Mouse (Mus musculus): ENCODE results near the gene Tecpr1. TPM values are rescaled to one million over a fixed set of nuclear protein-coding genes. Genes with fewer than 3 reads are reported as not detected.

The Tecpr1 gene
- polyA plus RNA-seq (2015; fragmentation: Nextera tagmentation; extraction: Ambion mirVana): 43.0 and 47.4 TPM in 2 replicates

- ATAC-seq (ENCODE audit: low FRiP score, low read depth): peak; percentile 98
- H3K9ac ChIP-seq: peak within 1 kb of the TSS; percentile 89
- no peaks in the 10 kb centered on the region for H3K9me3 ChIP-seq
- WGBS: under 1% methylated on average over 37 of the region's 37 CpGs
- peak within 1 kb of the TSS; percentile 74 for H3K4me2 ChIP-seq
- H3K27ac ChIP-seq (replicated peaks): peak within 1 kb of the TSS; percentile 85
- H3K36me3 ChIP-seq: 0 out of 2 replicates have a peak, but pooled peaks cover 4% of the 10 kb centered on the region
- no peaks in the 10 kb centered on the region for H3K27me3 ChIP-seq
- peak within 1 kb of the TSS; percentile 84 for H3K4me3 ChIP-seq
- peaks cover 39% of the 10 kb centered on the region for H3K4me1 ChIP-seq (replicated peaks)
These were observed at the start of gene Tecpr1 for GRCm38 (mm10) chr5:144223503-144223862. Tecpr1 (minus strand) TSS chr5:144223615.

- H3K27me3 ChIP-seq: no peaks in the 10 kb centered on the region
- no peak overlapping the region for H3K4me2 ChIP-seq
- no peak overlapping the region for H3K27ac ChIP-seq (replicated peaks)
- no peak overlapping the region for H3K4me3 ChIP-seq
- WGBS: 82% methylated on average over 5 of the region's 5 CpGs
- H3K9me3 ChIP-seq: no peaks in the 10 kb centered on the region
- 0 out of 2 replicates have a peak, but pooled peaks cover 4% of the 10 kb centered on the region for H3K4me1 ChIP-seq (replicated peaks)
- no peak overlapping the region for H3K9ac ChIP-seq
- no peak for ATAC-seq (ENCODE audit: low FRiP score, low read depth)
- no peaks in the 10 kb centered on the region for H3K36me3 ChIP-seq
These were observed 48.4 kb upstream of the Tecpr1 start for GRCm38 (mm10) chr5:144271772-144272171.

- no peak overlapping the region for H3K4me3 ChIP-seq
- no peaks in the 10 kb centered on the region for H3K36me3 ChIP-seq
- no peaks in the 10 kb centered on the region for H3K9me3 ChIP-seq
- H3K9ac ChIP-seq: no peak overlapping the region
- H3K4me2 ChIP-seq: no peak overlapping the region
- no peak overlapping the region for H3K27ac ChIP-seq (replicated peaks)
- H3K4me1 ChIP-seq (replicated peaks): 0 out of 2 replicates have a peak, but pooled peaks cover 4% of the 10 kb centered on the region
- WGBS: 75% methylated on average over 3 of the region's 3 CpGs
- no peaks in the 10 kb centered on the region for H3K27me3 ChIP-seq
- no peak for ATAC-seq (ENCODE audit: low FRiP score, low read depth)
These were observed 47.7 kb upstream of the Tecpr1 start for GRCm38 (mm10) chr5:144271118-144271517.

- Histone ChIP-seq H3K27me3 (no peaks in the 10 kb centered on the region), H3K27ac (replicated peaks) (no peak overlapping the region), H3K4me1 (replicated peaks) (0 out of 2 replicates have a peak, but pooled peaks cover 4% of the 10 kb centered on the region), H3K36me3 (no peaks in the 10 kb centered on the region), H3K9me3 (no peaks in the 10 kb centered on the region), H3K4me3 (no peak overlapping the region), H3K4me2 (no peak overlapping the region), H3K9ac (no peak overlapping the region)
- WGBS: 94% methylated on average over 8 of the region's 8 CpGs
- no peak for ATAC-seq (ENCODE audit: low FRiP score, low read depth)
These were observed 47.0 kb upstream of the Tecpr1 start for GRCm38 (mm10) chr5:144270420-144270819.

- Histone ChIP-seq H3K9me3 (no peaks in the 10 kb centered on the region), H3K4me3 (no peak overlapping the region), H3K27ac (replicated peaks) (no peak overlapping the region), H3K4me2 (no peak overlapping the region), H3K4me1 (replicated peaks) (0 out of 2 replicates have a peak, but pooled peaks cover 3% of the 10 kb centered on the region), H3K36me3 (peaks cover 3% of the 10 kb centered on the region; the same call in 1 of the 2 replicates), H3K27me3 (no peaks in the 10 kb centered on the region), H3K9ac (no peak overlapping the region)
- 94% methylated on average over 7 of the region's 7 CpGs for WGBS
- ATAC-seq (ENCODE audit: low FRiP score, low read depth): no peak; the same call in 1 of the 2 replicates
These were observed 46.5 kb upstream of the Tecpr1 start for GRCm38 (mm10) chr5:144269926-144270325.

- 0 out of 2 replicates have a peak, but pooled peaks cover 3% of the 10 kb centered on the region for H3K4me1 ChIP-seq (replicated peaks)
- H3K27ac ChIP-seq (replicated peaks): no peak overlapping the region
- no peaks in the 10 kb centered on the region for H3K9me3 ChIP-seq
- no peaks in the 10 kb centered on the region for H3K27me3 ChIP-seq
- no peak overlapping the region for H3K9ac ChIP-seq
- no peak for ATAC-seq (ENCODE audit: low FRiP score, low read depth)
- no peak overlapping the region for H3K4me3 ChIP-seq
- no peak overlapping the region for H3K4me2 ChIP-seq
- WGBS: 73% methylated on average over 8 of the region's 8 CpGs
- peaks cover 10% of the 10 kb centered on the region for H3K36me3 ChIP-seq
These were observed 44.3 kb upstream of the Tecpr1 start for GRCm38 (mm10) chr5:144267535-144268241.

- no peak for ATAC-seq (ENCODE audit: low FRiP score, low read depth)
- no peaks in the 10 kb centered on the region for H3K9me3 ChIP-seq
- peaks cover 19% of the 10 kb centered on the region for H3K4me1 ChIP-seq (replicated peaks)
- peaks cover 10% of the 10 kb centered on the region for H3K36me3 ChIP-seq
- H3K27ac ChIP-seq (replicated peaks): no peak overlapping the region
- 91% methylated on average over 13 of the region's 13 CpGs for WGBS
- no peak overlapping the region for H3K4me3 ChIP-seq
- H3K9ac ChIP-seq: no peak overlapping the region
- H3K4me2 ChIP-seq: no peak overlapping the region
- no peaks in the 10 kb centered on the region for H3K27me3 ChIP-seq
These were observed 40.1 kb upstream of the Tecpr1 start for GRCm38 (mm10) chr5:144263496-144263895.

- no peak for ATAC-seq (ENCODE audit: low FRiP score, low read depth)
- WGBS: 75% methylated on average over 9 of the region's 9 CpGs
- H3K4me1 ChIP-seq (replicated peaks): peaks cover 23% of the 10 kb centered on the region
These were observed 39.7 kb upstream of the Tecpr1 start for GRCm38 (mm10) chr5:144263082-144263481.

GRCm38 (mm10) chr5:144261829-144262228 is 38.4 kb upstream of the Tecpr1 start:
- Histone ChIP-seq H3K9ac (no peak overlapping the region), H3K27ac (replicated peaks) (no peak overlapping the region)
- WGBS: 90% methylated on average over 5 of the region's 5 CpGs

More at GRCm38 (mm10) chr5:144263082-144263481, 39.7 kb upstream of the Tecpr1 start:
- Histone ChIP-seq H3K27me3 (no peaks in the 10 kb centered on the region), H3K9ac (no peak overlapping the region), H3K4me2 (no peak overlapping the region), H3K36me3 (peaks cover 10% of the 10 kb centered on the region), H3K27ac (replicated peaks) (no peak overlapping the region), H3K4me3 (no peak overlapping the region), H3K9me3 (no peaks in the 10 kb centered on the region)

GRCm38 (mm10) chr5:144261309-144261708 is 37.9 kb upstream of the Tecpr1 start:
- H3K27me3 ChIP-seq: no peaks in the 10 kb centered on the region
- no peak for ATAC-seq (ENCODE audit: low FRiP score, low read depth)
- peaks cover 10% of the 10 kb centered on the region for H3K36me3 ChIP-seq
- H3K4me1 ChIP-seq (replicated peaks): peaks cover 41% of the 10 kb centered on the region
- no peak overlapping the region for H3K27ac ChIP-seq (replicated peaks)
- H3K4me2 ChIP-seq: no peak overlapping the region
- H3K9me3 ChIP-seq: no peaks in the 10 kb centered on the region
- H3K9ac ChIP-seq: no peak overlapping the region
- 89% methylated on average over 9 of the region's 9 CpGs for WGBS
- H3K4me3 ChIP-seq: no peak overlapping the region

More at GRCm38 (mm10) chr5:144261829-144262228, 38.4 kb upstream of the Tecpr1 start:
- Histone ChIP-seq H3K36me3 (peaks cover 10% of the 10 kb centered on the region), H3K4me3 (no peak overlapping the region), H3K4me1 (replicated peaks) (peaks cover 35% of the 10 kb centered on the region), H3K4me2 (no peak overlapping the region), H3K27me3 (no peaks in the 10 kb centered on the region), H3K9me3 (no peaks in the 10 kb centered on the region)
- ATAC-seq (ENCODE audit: low FRiP score, low read depth): no peak

- Histone ChIP-seq H3K27ac (replicated peaks) (no peak overlapping the region), H3K36me3 (peaks cover 10% of the 10 kb centered on the region), H3K9me3 (no peaks in the 10 kb centered on the region), H3K4me1 (replicated peaks) (peaks cover 43% of the 10 kb centered on the region), H3K4me3 (no peak overlapping the region), H3K27me3 (no peaks in the 10 kb centered on the region), H3K4me2 (no peak overlapping the region), H3K9ac (no peak overlapping the region)
- WGBS: 85% methylated on average over 8 of the region's 8 CpGs
- no peak for ATAC-seq (ENCODE audit: low FRiP score, low read depth)
These were observed 37.0 kb upstream of the Tecpr1 start for GRCm38 (mm10) chr5:144260464-144260863.

- 0 out of 2 replicates have a peak overlapping the region, but pooled peaks have one; percentile 19 for H3K9ac ChIP-seq
- H3K4me1 ChIP-seq (replicated peaks): peaks cover 48% of the 10 kb centered on the region
- 67% methylated on average over 6 of the region's 6 CpGs for whole genome bisulfite sequencing
- no peak overlapping the region for H3K27ac ChIP-seq (replicated peaks)
- H3K27me3 ChIP-seq: no peaks in the 10 kb centered on the region
- H3K4me2 ChIP-seq: no peak overlapping the region
- no peaks in the 10 kb centered on the region for H3K9me3 ChIP-seq
- H3K36me3 ChIP-seq: peaks cover under 1% of the 10 kb centered on the region
- ATAC-seq (ENCODE audit: low FRiP score, low read depth): no peak
- no peak overlapping the region for H3K4me3 ChIP-seq
These were observed 35.8 kb upstream of the Tecpr1 start for GRCm38 (mm10) chr5:144259228-144259627.

All from hindbrain, embryonic 15.5 days (tissue).